Mouse (Mus musculus): Measurements from ENCODE around the gene Ugt1a9. TPM values are rescaled to one million over a fixed set of nuclear protein-coding genes. Genes with fewer than 3 reads are reported as not detected.
"Not testable (repeated sequence)": the region's sequence is repeated elsewhere in the genome, so short reads cannot be mapped to it uniquely, and the experiment has no call there.

Gene Ugt1a9
- total RNA-seq, 2 experiments from 2014 or later = not detected

DNA sequence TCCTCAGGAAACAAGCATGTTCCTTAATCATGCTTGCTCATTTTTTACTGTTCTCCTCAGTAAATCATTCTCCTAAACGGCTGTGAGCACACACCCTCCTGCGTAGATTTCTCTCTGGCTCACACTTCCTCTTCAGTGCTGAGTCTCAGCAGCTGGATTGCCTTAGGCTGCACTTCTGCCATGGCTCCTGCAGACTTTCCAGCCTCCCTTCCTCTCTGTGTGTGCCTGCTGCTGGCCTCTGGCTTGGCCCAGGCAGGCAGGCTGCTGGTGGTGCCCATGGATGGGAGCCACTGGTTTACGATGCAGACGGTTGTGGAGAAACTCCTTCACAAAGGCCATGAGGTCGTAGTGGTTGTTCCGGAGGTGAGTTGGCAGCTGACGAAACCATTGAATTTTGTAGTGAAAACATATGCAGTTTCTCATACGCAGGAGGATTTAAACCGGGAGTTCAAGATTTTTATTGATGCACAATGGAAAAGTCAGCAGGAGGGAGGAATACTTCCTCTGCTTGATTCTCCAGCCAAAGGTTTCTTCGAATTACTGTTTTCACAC lies 24.4 kb downstream of the Ugt1a9 start, which contains the start of gene Ugt1a7c:
Gene Ugt1a7c, plus strand, starts transcription at position 122 of the 552 bp plus-strand sequence.
- peak within 1 kb of the TSS; percentile 42 for H3K4me3 ChIP-seq
- intact Hi-C loops (cut with DNase I) = no loop called here
- no peak for TF ChIP-seq CTCF (IDR thresholded peaks at IDR 0.05)
- no peak within 1 kb of the TSS for H3K27ac ChIP-seq
- DNase-seq = peak; percentile 33

DNA sequence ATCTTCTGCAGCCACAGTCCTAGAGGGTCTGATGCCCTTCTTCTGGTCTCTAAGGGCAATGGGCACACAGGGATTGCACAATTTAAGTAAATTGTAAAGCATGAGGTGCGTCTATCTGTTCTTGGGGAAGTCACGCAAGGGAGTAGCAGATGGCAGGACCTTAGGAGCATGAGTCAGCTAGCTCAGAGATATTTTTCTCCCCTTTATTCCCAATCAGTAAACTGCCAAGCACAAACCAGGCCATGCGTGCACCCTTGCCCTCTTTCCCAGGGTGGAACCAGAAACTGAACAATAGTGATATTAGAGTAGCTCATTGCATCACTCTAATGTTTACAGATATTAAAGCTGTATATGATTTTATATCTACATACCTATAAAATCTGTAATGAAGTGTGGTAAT lies 27.9 kb downstream of the Ugt1a9 start:
- DNase-seq; H3K27ac ChIP-seq; H3K4me3 ChIP-seq; intact Hi-C loops (cut with DNase I): not testable (repeated sequence)

DNA sequence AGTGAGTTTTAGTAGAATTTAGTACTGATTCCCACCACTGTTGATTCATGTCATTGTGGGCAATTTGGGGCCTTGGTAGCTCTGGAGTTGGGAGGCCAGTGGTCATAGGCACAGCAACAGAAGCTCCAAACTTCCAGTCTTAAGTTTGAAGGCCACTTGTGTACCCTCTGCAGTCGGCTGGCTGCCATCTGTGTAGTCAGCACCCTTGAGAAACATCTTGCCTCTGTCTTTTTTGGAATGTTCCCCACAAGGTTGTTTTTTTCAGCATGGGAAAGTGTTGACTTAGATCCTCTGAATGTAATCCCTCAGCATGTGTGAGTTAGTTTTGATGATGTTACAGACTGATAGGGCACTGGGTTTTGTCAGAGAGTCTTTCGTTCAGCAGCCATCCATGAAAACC lies 29.1 kb downstream of the Ugt1a9 start:
- H3K27ac ChIP-seq; H3K4me3 ChIP-seq; DNase-seq; intact Hi-C loops (cut with DNase I): not testable (repeated sequence)

DNA sequence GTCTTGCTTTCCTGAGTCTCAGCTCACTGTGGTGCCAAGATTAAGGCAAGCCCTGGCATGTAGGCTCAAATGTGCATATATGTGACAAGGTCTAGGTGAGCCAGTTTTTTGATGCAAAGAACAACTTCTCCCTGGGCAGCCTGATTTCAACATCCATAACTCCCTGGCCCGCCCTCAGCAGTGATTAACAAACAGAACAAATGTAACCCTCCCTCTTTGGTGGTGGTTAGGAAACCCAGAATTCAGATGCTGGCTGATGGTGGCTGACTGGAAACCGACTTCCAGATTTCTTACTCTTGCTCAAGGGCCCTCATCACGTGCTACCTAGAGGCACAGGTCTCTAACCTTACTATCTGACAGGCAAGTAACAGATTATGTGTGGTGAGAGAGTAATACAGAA lies 32.4 kb downstream of the Ugt1a9 start, which contains the start of gene Ugt1a6b:
Gene Ugt1a6b, plus strand, starts transcription at position 234 of the 400 bp plus-strand sequence.
- H3K4me3 ChIP-seq; DNase-seq; intact Hi-C loops (cut with DNase I); H3K27ac ChIP-seq: not testable (repeated sequence)

DNA sequence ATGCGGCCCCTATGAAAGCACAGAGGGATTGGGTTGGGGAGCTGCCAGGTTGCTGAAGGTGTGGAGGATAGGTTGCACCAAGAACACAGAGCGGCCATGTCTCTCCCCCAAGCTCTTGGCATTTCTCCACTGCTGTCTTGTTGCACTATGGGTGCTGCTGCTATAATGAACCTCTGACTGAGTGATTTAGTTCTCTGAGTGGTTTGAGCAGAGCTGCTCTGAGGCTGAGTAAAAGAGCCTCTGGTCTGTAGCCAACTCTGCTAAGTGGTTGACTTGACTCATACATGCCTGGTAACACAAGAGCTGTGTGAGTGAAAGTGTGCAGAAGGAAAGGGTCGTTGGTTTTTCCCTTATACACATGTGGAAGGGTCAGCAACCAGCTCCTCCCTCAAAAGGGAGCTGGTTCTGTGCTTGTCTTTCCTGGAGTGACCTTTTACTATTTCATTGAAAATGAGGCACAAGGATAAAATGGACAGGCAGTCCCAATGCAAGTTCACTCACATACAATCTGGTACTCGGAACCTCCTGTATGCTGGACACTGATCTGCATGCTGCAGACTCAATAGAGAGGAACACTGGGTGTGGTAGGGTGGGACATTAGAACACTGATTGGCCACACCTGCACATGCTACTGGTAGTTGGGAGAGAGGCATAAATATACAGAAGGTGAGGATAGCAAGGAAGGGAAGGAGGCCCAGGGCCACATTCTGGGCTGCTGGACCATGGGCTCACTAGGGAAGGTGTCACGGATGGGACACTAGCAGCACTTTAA lies 33.3 kb downstream of the Ugt1a9 start:
- H3K4me3 ChIP-seq; DNase-seq; H3K27ac ChIP-seq; intact Hi-C loops (cut with DNase I): not testable (repeated sequence)

DNA sequence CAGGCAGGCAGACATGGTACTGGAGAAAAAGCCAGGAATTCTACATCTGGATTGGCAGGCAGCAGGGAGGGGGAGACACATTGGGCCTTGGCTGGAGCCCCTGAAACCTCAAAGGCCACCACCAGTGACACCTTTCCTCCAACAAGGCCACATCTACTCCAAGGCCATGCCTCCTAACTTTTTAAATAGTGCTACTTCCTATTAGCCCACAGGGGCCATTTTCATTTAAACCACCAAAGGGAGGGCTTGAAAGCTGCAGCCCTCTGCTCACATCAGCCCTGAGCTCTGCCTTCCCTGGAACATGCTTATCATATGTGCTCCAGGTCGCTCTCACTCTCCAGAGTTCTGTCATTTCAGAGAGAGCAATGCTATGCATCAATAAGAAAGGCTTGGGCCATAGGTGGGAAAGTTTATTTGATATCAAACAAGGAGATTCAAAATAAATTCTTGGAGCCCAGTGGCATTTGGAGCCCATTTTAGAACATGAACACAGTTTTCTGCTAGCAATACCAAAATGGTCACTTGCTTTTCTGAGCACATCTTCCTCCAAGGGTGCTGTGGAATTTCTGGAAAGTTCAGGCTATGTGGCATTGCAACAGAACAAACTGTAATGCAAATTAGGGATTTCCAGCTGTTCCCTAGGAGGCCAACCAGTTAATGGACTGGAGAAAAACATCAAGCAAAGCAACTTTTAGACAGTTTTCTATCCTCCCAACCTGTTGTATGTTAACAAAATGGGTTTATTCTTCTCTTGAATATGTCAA lies 34.2 kb downstream of the Ugt1a9 start:
- intact Hi-C loops (cut with DNase I) = no loop called here
- Histone ChIP-seq H3K4me3 (no peak overlapping the region), H3K27ac (no peak overlapping the region)
- no peak for DNase-seq
- no peak for TF ChIP-seq CTCF (IDR thresholded peaks at IDR 0.05)

DNA sequence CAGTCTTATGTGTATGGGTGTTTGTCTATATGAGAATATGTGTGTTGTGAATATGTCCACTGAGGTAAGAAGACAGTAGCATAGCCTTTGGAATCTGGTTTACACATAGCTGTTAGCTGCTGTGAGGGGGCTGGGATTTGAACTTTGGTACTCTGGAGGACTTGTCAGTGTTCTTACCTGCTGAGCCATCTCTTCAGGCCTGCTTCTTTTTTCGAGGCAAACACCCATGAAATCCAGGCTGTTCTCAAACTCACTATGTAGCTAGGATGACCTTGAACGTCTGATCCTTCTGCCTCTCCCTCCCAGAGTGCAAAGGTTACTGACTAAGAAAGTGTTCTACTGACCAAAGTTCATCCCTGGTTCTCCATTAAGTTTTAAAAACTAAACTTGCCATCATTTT lies 35.1 kb downstream of the Ugt1a9 start:
- Histone ChIP-seq H3K4me3 (no peak overlapping the region), H3K27ac (no peak overlapping the region)
- no peak for DNase-seq
- intact Hi-C loops (cut with DNase I) = no loop called here
- no peak for TF ChIP-seq CTCF (IDR thresholded peaks at IDR 0.05)

DNA sequence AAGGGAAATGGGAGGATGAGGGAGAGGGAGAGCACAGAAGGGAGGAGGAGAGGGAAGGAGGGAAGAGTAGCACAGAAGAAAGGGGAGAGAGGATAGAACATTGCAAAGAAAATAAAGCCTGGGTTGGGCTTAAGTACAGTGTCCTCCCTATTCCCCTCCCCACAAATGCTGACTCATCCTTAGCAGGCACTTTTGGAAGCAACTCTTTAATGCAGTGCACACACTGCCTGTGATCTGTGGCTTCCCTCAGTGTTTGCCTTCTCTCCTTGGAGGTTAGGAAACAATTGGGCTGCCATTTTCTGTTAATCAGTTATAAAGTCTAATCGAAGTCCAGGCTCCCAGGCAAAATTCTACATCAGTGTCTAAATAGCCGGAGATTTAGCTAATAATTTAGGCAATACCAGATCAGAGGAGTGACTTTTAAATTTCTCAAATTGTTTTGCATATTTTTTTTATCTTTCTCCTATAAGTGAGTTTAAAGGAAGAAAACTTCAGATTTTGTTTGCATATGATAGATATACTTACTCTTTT lies 38.5 kb downstream of the Ugt1a9 start:
- H3K4me3 ChIP-seq; intact Hi-C loops (cut with DNase I); H3K27ac ChIP-seq; DNase-seq: not testable (repeated sequence)

DNA sequence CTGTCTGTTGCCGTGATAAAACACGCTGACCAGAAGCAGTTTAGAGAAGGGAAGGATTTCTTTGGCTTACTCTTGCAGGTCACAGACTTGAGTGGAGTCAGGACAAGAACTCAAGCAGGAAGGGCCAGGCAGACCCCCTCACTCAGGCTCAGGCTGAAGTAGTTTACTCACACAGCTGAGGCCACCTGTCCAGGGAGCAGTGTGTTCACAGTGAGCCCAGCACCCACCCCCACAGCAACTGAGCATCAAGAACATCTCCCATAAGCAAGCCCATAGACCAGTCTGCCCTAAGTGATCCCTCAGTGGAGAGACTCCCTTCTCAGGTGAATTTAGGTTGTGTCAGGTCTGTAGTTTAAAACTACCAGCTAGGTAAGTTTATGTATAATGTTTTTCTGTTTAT lies 39.0 kb downstream of the Ugt1a9 start:
- DNase-seq; intact Hi-C loops (cut with DNase I); H3K4me3 ChIP-seq; H3K27ac ChIP-seq: not testable (repeated sequence)

DNA sequence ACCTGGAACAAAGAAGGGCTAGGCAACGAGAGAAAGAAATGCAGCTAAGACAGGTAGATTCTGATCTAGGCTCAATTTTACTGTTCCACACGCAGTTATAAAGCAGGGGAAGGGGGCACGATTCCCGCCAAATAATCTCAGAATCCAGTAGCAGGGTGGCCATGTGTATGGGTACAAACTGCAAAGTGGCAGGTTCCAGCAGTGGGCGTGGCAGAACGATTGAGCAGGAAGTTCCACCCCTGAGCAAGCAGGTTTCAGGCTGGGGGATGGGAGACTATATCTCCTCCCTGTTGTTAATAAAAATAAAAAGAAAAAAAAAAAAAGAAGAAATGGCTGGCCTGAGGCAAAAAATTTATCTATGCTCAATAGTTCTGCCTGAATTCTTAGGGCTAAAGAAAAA lies 42.2 kb downstream of the Ugt1a9 start:
- DNase-seq; H3K4me3 ChIP-seq; intact Hi-C loops (cut with DNase I); H3K27ac ChIP-seq: not testable (repeated sequence)

DNA sequence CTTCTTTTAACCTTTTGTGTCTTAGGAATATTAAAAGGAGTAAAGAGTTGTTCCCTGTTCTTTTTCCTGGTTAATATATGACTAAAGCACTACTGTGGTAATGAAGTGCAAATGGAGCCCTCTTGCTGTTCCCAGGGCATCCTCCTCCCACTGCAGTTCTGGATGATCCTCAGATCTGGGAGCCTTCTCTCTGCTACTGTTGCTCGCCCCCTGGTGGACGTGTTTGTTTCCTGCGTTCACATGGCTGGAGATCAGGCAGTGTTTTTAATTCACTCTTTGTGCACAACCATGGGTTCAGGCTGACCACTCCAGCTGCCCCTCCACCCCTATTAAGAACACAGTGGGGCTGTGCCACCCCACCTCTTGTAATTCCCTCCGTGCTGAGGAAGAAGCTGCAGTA lies 50.0 kb downstream of the Ugt1a9 start:
- H3K4me3 ChIP-seq; DNase-seq; intact Hi-C loops (cut with DNase I); H3K27ac ChIP-seq: not testable (repeated sequence)
- peak; percentile 29; the same call in 1 of the 2 replicates for TF ChIP-seq CTCF (IDR thresholded peaks at IDR 0.05)

DNA sequence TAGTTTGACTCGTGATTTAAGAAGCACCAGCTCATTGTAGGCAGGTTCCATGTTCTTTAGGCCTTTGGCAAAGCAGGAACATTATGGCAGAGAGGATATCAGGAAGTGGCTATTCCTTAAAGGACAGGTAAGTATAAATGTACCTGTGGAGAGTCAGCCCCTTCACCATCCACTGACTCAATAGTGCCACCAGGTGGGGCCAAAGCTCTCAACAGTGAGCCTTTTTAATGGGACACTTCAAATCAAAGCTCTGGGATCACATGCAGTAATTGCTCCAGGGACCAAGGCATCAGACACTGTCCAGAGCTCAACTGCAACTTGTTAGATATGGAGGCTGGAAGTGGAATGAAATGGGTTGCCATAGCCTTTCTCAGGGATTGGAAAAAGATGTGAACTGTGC lies 50.9 kb downstream of the Ugt1a9 start:
- intact Hi-C loops (cut with DNase I); H3K27ac ChIP-seq; DNase-seq; H3K4me3 ChIP-seq: not testable (repeated sequence)
- peak; percentile 11; the same call in 1 of the 2 replicates for TF ChIP-seq CTCF (IDR thresholded peaks at IDR 0.05)

DNA sequence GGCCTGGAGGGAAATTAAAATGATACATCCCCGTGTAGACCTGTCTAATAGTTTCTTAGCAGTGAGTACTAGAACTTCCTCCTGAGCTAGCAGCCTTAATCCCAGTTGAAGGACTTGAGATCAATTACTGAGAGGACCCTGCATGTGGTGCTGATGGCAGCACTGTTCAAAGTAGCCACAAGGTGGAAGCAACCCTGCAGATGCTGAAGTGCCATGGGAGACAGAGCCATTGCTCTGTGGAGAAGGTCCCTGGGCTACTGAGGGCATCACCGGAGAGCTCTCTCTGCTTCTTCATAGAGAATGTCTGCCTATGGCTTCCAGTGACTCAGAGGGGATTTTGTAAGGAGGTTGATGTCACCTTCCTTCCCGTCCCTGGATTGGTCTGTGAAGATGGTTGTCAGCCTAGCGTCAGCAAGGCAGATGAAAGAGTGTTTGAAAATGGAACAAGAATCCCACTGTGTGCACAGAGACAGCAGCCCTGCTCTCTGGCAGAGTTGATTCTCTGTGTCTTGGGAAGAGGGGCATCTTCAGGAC lies 55.3 kb downstream of the Ugt1a9 start:
- H3K27ac ChIP-seq; intact Hi-C loops (cut with DNase I); H3K4me3 ChIP-seq; DNase-seq: not testable (repeated sequence)
- TF ChIP-seq CTCF (IDR thresholded peaks at IDR 0.05) = 0 out of 2 replicates have a peak, but pooled peaks have one; percentile 4

DNA sequence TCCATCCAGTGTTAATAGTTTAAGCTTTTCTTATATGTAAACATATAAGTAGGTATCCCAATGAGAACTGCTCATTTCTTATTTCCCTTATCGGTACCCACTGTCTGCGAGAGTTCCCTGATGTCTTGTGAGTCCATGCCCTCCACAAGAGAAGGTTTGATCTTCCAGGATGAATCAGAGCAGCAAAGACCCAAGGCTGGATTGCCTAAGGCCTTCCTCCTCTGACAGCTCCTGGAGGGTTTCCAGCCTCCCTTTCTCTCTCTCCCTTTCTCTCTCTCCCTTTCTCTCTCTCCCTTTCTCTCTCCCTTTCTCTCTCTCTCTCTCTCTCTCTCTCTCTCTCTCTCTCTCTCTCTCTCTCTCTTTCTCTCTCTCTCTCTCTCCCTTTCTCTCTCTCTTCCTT lies 58.5 kb downstream of the Ugt1a9 start:
- H3K4me3 ChIP-seq; DNase-seq; H3K27ac ChIP-seq; intact Hi-C loops (cut with DNase I): not testable (repeated sequence)

DNA sequence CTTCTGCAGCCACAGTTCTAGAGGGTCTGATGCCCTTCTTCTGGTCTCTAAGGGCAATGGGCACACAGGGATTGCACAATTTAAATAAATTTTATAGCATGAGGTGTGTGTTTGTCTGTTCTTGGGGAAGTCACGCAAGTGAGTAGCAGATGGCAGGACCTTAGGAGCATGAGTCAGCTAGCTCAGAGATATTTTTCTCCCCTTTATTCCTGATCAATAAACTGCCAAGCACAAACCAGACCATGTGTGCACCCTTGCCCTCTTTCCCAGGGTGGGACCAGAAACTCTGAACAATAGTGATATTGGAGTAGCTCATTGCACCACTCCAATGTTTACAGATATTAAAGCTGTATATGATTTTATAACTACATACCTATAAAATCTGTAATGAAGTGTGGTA lies 59.6 kb downstream of the Ugt1a9 start:
- H3K27ac ChIP-seq; intact Hi-C loops (cut with DNase I); DNase-seq; H3K4me3 ChIP-seq: not testable (repeated sequence)

All from gastrocnemius, adult 2 months (tissue).